Mouse (Mus musculus) retina, embryonic 14.5 days (tissue): Measurements from ENCODE around the gene Hddc3.
"Not testable (repeated sequence)": the region's sequence is repeated elsewhere in the genome, so short reads cannot be mapped to it uniquely, and the experiment has no call there.

Experiments
- DNase-seq: peaks from one replicate; pipeline ENCODE4 v3.0.0-alpha.2; 2015; ENCODE audit warnings: low spot score

Gene Hddc3

GRCm38 (mm10) chr7:80342858-80343257 is at the start of gene Hddc3:
Hddc3 (plus strand) TSS chr7:80343104.
- peak; percentile 100 for DNase-seq

- peak; percentile 99 for DNase-seq
Observed at GRCm38 (mm10) chr7:80294062-80294763, 48.7 kb upstream of the Hddc3 start, which contains the start of gene Prc1. Prc1 (plus strand) TSS chr7:80294450.

GRCm38 (mm10) chr7:80294764-80295648 is 47.9 kb upstream of the Hddc3 start:
- DNase-seq, result no peak

- no peak for DNase-seq
Observed at GRCm38 (mm10) chr7:80296462-80296861, 46.4 kb upstream of the Hddc3 start.

GRCm38 (mm10) chr7:80297041-80297440 is 45.9 kb upstream of the Hddc3 start:
- no peak for DNase-seq

- DNase-seq, result no peak
Observed at GRCm38 (mm10) chr7:80298754-80299153, 44.1 kb upstream of the Hddc3 start.

- DNase-seq, result no peak
Observed at GRCm38 (mm10) chr7:80299568-80299967, 43.3 kb upstream of the Hddc3 start.

- DNase-seq, result no peak
Observed at GRCm38 (mm10) chr7:80301522-80301921, 41.4 kb upstream of the Hddc3 start.

GRCm38 (mm10) chr7:80307766-80308165 is 35.1 kb upstream of the Hddc3 start:
- DNase-seq, result no peak

GRCm38 (mm10) chr7:80310771-80311170 is 32.1 kb upstream of the Hddc3 start:
- no peak for DNase-seq

GRCm38 (mm10) chr7:80315733-80316132 is 27.2 kb upstream of the Hddc3 start:
- DNase-seq, result no peak

GRCm38 (mm10) chr7:80317439-80318115 is 25.3 kb upstream of the Hddc3 start:
- DNase-seq, result no peak

- DNase-seq, result no peak
Observed at GRCm38 (mm10) chr7:80318670-80319069, 24.2 kb upstream of the Hddc3 start.

- no peak for DNase-seq
Observed at GRCm38 (mm10) chr7:80319846-80320496, 22.9 kb upstream of the Hddc3 start.

- DNase-seq, result no peak
Observed at GRCm38 (mm10) chr7:80323336-80323735, 19.6 kb upstream of the Hddc3 start.

- peak; percentile 94 for DNase-seq
Observed at GRCm38 (mm10) chr7:80324043-80324815, 18.7 kb upstream of the Hddc3 start, which contains the start of gene Rccd1. Rccd1 (minus strand) TSS chr7:80324454.

GRCm38 (mm10) chr7:80324816-80325119 is 18.1 kb upstream of the Hddc3 start:
- DNase-seq, result not testable (repeated sequence)

GRCm38 (mm10) chr7:80325292-80325868 is 17.5 kb upstream of the Hddc3 start:
- no peak for DNase-seq

- no peak for DNase-seq
Observed at GRCm38 (mm10) chr7:80326076-80326475, 16.8 kb upstream of the Hddc3 start.

GRCm38 (mm10) chr7:80330278-80330677 is 12.6 kb upstream of the Hddc3 start:
- no peak for DNase-seq

- no peak for DNase-seq
Observed at GRCm38 (mm10) chr7:80331433-80331832, 11.5 kb upstream of the Hddc3 start.
